Mouse (Mus musculus): ENCODE data around the gene Zbed4. TPM values are rescaled to one million over a fixed set of nuclear protein-coding genes. Genes with fewer than 3 reads are reported as not detected.
"Not testable (repeated sequence)": the region's sequence is repeated elsewhere in the genome, so short reads cannot be mapped to it uniquely, and the experiment has no call there.

Zbed4 gene
- polyA plus RNA-seq, 1 experiment from 2014 or later: 13.8 TPM

GRCm38 (mm10) chr15:88741366-88741765 lies 10.1 kb upstream of the Zbed4 start:
- Histone ChIP-seq H3K4me2 (no peak overlapping the region), H3K36me3 (no peaks in the 10 kb centered on the region), H3K9me3 (no peaks in the 10 kb centered on the region), H3K27me3 (no peaks in the 10 kb centered on the region), H3K4me3 (no peak overlapping the region), H3K4me1 (no peaks in the 10 kb centered on the region), H3K9ac (no peak overlapping the region), H3K27ac (no peak overlapping the region)
- ATAC-seq (ENCODE audit: insufficient number of reproducible peaks, insufficient read depth, low FRiP score, low TSS enrichment, low read depth): no peak
- 47% methylated on average over 6 of the region's 6 CpGs for WGBS

GRCm38 (mm10) chr15:88743371-88743770 lies 8.1 kb upstream of the Zbed4 start:
- H3K36me3 ChIP-seq; H3K27me3 ChIP-seq; H3K4me1 ChIP-seq; H3K27ac ChIP-seq; H3K4me3 ChIP-seq; H3K9ac ChIP-seq; ATAC-seq (ENCODE audit: insufficient number of reproducible peaks, insufficient read depth, low FRiP score, low TSS enrichment, low read depth); H3K4me2 ChIP-seq; H3K9me3 ChIP-seq: not testable (repeated sequence)
- WGBS: 87% methylated on average over 5 of the region's 5 CpGs

GRCm38 (mm10) chr15:88745347-88745746 lies 6.1 kb upstream of the Zbed4 start:
- H3K4me1 ChIP-seq: no peaks in the 10 kb centered on the region
- no peak overlapping the region for H3K4me2 ChIP-seq
- no peak overlapping the region for H3K4me3 ChIP-seq
- H3K9ac ChIP-seq: no peak overlapping the region
- H3K36me3 ChIP-seq: no peaks in the 10 kb centered on the region
- no peak overlapping the region for H3K27ac ChIP-seq
- H3K27me3 ChIP-seq: no peaks in the 10 kb centered on the region
- no peaks in the 10 kb centered on the region for H3K9me3 ChIP-seq
- WGBS: 81% methylated on average over 3 of the region's 3 CpGs
- no peak for ATAC-seq (ENCODE audit: insufficient number of reproducible peaks, insufficient read depth, low FRiP score, low TSS enrichment, low read depth)

GRCm38 (mm10) chr15:88745926-88746325 lies 5.5 kb upstream of the Zbed4 start:
- Histone ChIP-seq H3K4me1 (peaks cover 5% of the 10 kb centered on the region), H3K4me2 (no peak overlapping the region), H3K9me3 (no peaks in the 10 kb centered on the region), H3K4me3 (no peak overlapping the region), H3K27ac (no peak overlapping the region), H3K36me3 (no peaks in the 10 kb centered on the region), H3K27me3 (no peaks in the 10 kb centered on the region), H3K9ac (no peak overlapping the region)
- no peak for ATAC-seq (ENCODE audit: insufficient number of reproducible peaks, insufficient read depth, low FRiP score, low TSS enrichment, low read depth)
- WGBS: 42% methylated on average over 3 of the region's 3 CpGs

- 86% methylated on average over 8 of the region's 8 CpGs for WGBS
- H3K4me2 ChIP-seq; H3K36me3 ChIP-seq; H3K27me3 ChIP-seq; ATAC-seq (ENCODE audit: insufficient number of reproducible peaks, insufficient read depth, low FRiP score, low TSS enrichment, low read depth); H3K4me3 ChIP-seq; H3K27ac ChIP-seq; H3K9me3 ChIP-seq; H3K9ac ChIP-seq: not testable (repeated sequence)
- H3K4me1 ChIP-seq: peaks cover 17% of the 10 kb centered on the region
These were observed 1.8 kb upstream of the Zbed4 start for GRCm38 (mm10) chr15:88749617-88750016.

- no peak overlapping the region for H3K4me3 ChIP-seq
- peaks cover 4% of the 10 kb centered on the region; the same call in 1 of the 2 replicates for H3K36me3 ChIP-seq
- H3K27me3 ChIP-seq: no peaks in the 10 kb centered on the region
- no peak overlapping the region for H3K4me2 ChIP-seq
- WGBS: 90% methylated on average over 10 of the region's 10 CpGs
- H3K9ac ChIP-seq: no peak overlapping the region
- no peaks in the 10 kb centered on the region for H3K9me3 ChIP-seq
- no peak for ATAC-seq (ENCODE audit: insufficient number of reproducible peaks, insufficient read depth, low FRiP score, low TSS enrichment, low read depth)
- peaks cover 17% of the 10 kb centered on the region for H3K4me1 ChIP-seq
- no peak overlapping the region for H3K27ac ChIP-seq
These were observed 1.4 kb upstream of the Zbed4 start for GRCm38 (mm10) chr15:88750032-88750431.

GRCm38 (mm10) chr15:88750677-88751563 lies 540 bp upstream of the Zbed4 start:
- WGBS: 6% methylated on average over 54 of the region's 54 CpGs
- Histone ChIP-seq H3K27me3 (no peaks in the 10 kb centered on the region), H3K36me3 (peaks cover 11% of the 10 kb centered on the region; the same call in 1 of the 2 replicates), H3K9me3 (no peaks in the 10 kb centered on the region), H3K4me2 (peak overlapping the region; percentile 86), H3K27ac (peak overlapping the region; percentile 73), H3K4me3 (peak overlapping the region; percentile 86), H3K9ac (peak overlapping the region; percentile 66), H3K4me1 (peaks cover 17% of the 10 kb centered on the region)
- ATAC-seq (ENCODE audit: insufficient number of reproducible peaks, insufficient read depth, low FRiP score, low TSS enrichment, low read depth): peak; percentile 99

GRCm38 (mm10) chr15:88752403-88752733 lies 908 bp downstream of the Zbed4 start:
- Histone ChIP-seq H3K4me3 (peak overlapping the region; percentile 86), H3K4me2 (peak overlapping the region; percentile 86)
- 0% methylated on average over 8 of the region's 8 CpGs for WGBS

GRCm38 (mm10) chr15:88754896-88755295 lies 3.4 kb downstream of the Zbed4 start:
- WGBS: 85% methylated on average over 2 of the region's 2 CpGs
- H3K9ac ChIP-seq: no peak overlapping the region
- no peaks in the 10 kb centered on the region for H3K27me3 ChIP-seq
- peaks cover 17% of the 10 kb centered on the region for H3K4me1 ChIP-seq
- no peak overlapping the region for H3K4me2 ChIP-seq
- H3K27ac ChIP-seq: no peak overlapping the region
- no peak for ATAC-seq (ENCODE audit: insufficient number of reproducible peaks, insufficient read depth, low FRiP score, low TSS enrichment, low read depth)
- no peak overlapping the region for H3K4me3 ChIP-seq
- no peaks in the 10 kb centered on the region for H3K9me3 ChIP-seq
- peaks cover 39% of the 10 kb centered on the region for H3K36me3 ChIP-seq

More at GRCm38 (mm10) chr15:88752403-88752733, 908 bp downstream of the Zbed4 start:
- Histone ChIP-seq H3K4me1 (peaks cover 17% of the 10 kb centered on the region), H3K36me3 (peaks cover 17% of the 10 kb centered on the region), H3K9ac (peak overlapping the region; percentile 85), H3K27me3 (no peaks in the 10 kb centered on the region), H3K9me3 (no peaks in the 10 kb centered on the region), H3K27ac (peak overlapping the region; percentile 86)
- no peak for ATAC-seq (ENCODE audit: insufficient number of reproducible peaks, insufficient read depth, low FRiP score, low TSS enrichment, low read depth)

- WGBS: 96% methylated on average over 18 of the region's 18 CpGs
- Histone ChIP-seq H3K4me2 (no peak overlapping the region), H3K27me3 (no peaks in the 10 kb centered on the region), H3K4me3 (no peak overlapping the region), H3K36me3 (peaks cover 47% of the 10 kb centered on the region), H3K9ac (no peak overlapping the region), H3K27ac (no peak overlapping the region), H3K9me3 (no peaks in the 10 kb centered on the region), H3K4me1 (peaks cover 14% of the 10 kb centered on the region)
- no peak for ATAC-seq (ENCODE audit: insufficient number of reproducible peaks, insufficient read depth, low FRiP score, low TSS enrichment, low read depth)
These were observed 4.3 kb downstream of the Zbed4 start for GRCm38 (mm10) chr15:88755761-88756160.

GRCm38 (mm10) chr15:88758061-88758460 lies 6.6 kb downstream of the Zbed4 start:
- no peak overlapping the region for H3K4me3 ChIP-seq
- H3K27me3 ChIP-seq: no peaks in the 10 kb centered on the region
- no peak for ATAC-seq (ENCODE audit: insufficient number of reproducible peaks, insufficient read depth, low FRiP score, low TSS enrichment, low read depth)
- peaks cover 8% of the 10 kb centered on the region for H3K4me1 ChIP-seq
- no peak overlapping the region for H3K4me2 ChIP-seq
- H3K9me3 ChIP-seq: no peaks in the 10 kb centered on the region
- 91% methylated on average over 3 of the region's 3 CpGs for WGBS
- H3K36me3 ChIP-seq: peaks cover 69% of the 10 kb centered on the region
- no peak overlapping the region for H3K9ac ChIP-seq
- H3K27ac ChIP-seq: no peak overlapping the region

GRCm38 (mm10) chr15:88761551-88761950 lies 10.1 kb downstream of the Zbed4 start:
- no peaks in the 10 kb centered on the region for H3K9me3 ChIP-seq
- 96% methylated on average over 4 of the region's 4 CpGs for WGBS
- H3K4me3 ChIP-seq: no peak overlapping the region
- H3K4me2 ChIP-seq: no peak overlapping the region
- ATAC-seq (ENCODE audit: insufficient number of reproducible peaks, insufficient read depth, low FRiP score, low TSS enrichment, low read depth): no peak
- H3K27ac ChIP-seq: no peak overlapping the region
- H3K27me3 ChIP-seq: no peaks in the 10 kb centered on the region
- no peak overlapping the region for H3K9ac ChIP-seq
- H3K36me3 ChIP-seq: peaks cover 75% of the 10 kb centered on the region
- no peaks in the 10 kb centered on the region for H3K4me1 ChIP-seq

All from embryonic facial prominence, embryonic 13.5 days (tissue).